Mouse (Mus musculus): ENCODE data around the gene 9430038I01Rik. TPM values are rescaled to one million over a fixed set of nuclear protein-coding genes. Genes with fewer than 3 reads are reported as not detected.
"Not testable (repeated sequence)": the region's sequence is repeated elsewhere in the genome, so short reads cannot be mapped to it uniquely, and the experiment has no call there.

9430038I01Rik gene
- 16.0 and 18.0 TPM in 2 replicates for polyA plus RNA-seq (2012; rRNA removed)
- 23.6 and 24.9 TPM in 2 replicates for polyA plus RNA-seq (2014; fragmentation: Nextera tagmentation; extraction: Ambion mirVana)

DNA sequence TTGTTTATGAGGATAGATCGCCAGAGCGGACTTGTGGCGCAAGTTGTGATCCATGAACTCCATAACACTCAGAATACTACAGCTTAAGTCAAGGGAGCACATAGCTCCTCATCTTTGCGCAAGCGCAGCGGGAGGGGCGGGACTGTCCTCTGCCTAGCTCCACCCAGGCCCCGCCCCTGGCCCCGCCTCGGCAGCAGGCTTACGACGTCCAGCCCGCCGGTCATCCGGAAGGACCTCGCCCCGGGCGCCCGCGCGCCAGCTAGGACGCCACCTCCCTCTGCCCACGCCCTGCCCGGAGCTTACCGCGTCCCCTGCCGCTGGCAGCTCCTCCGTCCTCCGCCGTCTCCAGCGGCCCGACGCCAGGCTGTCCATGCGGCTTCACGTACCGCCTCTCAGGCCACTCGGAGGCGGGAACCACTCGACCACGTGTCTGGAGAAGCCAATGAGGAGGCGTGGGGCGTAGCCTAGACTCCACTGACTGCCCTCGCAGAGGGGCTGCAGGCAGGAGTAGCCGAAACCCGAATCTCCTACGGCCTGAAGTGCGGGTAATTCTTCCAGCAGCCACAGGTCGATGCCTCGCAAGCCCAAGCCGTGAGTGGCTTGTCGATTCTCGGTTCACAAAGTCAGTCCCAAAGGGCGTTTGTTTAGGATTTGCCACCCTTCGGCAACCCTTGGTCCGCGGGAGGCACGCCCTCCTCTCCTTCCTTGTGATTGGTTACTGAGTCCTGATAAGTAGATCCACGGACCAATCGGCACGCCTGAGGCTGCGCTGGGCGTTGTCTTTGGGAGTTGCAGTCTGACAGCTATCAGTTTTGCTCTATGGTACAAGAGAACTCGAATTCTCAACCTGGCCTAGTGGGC is at the start of gene 9430038I01Rik:
9430038I01Rik (minus strand) TSS at position 426 of the 861 bp plus-strand sequence.
- Histone ChIP-seq H3K9ac (ENCODE audit: low read depth, low read length, severe bottlenecking) (peak within 1 kb of the TSS; percentile 64), H3K27ac (replicated peaks; ENCODE audit: low read depth, low read length) (peak within 1 kb of the TSS; percentile 77), H3K27me3 (ENCODE audit: control insufficient read depth, insufficient read depth, low read length) (no peaks in the 10 kb centered on the region), H3K9me3 (ENCODE audit: control insufficient read depth, low read length) (no peaks in the 10 kb centered on the region), H3K4me1 (ENCODE audit: control insufficient read depth, insufficient read depth, low read length) (peaks cover 4% of the 10 kb centered on the region; the same call in 1 of the 2 replicates), H3K36me3 (ENCODE audit: control insufficient read depth, insufficient read depth, low read length) (no peaks in the 10 kb centered on the region), H3K4me2 (replicated peaks; ENCODE audit: low read depth, low read length, severe bottlenecking) (peak within 1 kb of the TSS; percentile 54), H3K4me3 (replicated peaks; ENCODE audit: low read length) (peak within 1 kb of the TSS; percentile 70)
- ATAC-seq (ENCODE audit: low FRiP score, low read depth) = peak; percentile 100
- TF ChIP-seq POLR2A (IDR thresholded peaks at IDR 0.05; ENCODE audit: borderline replicate concordance, extremely low read depth, insufficient read depth, insufficient read length) = no peak
- under 1% methylated on average over 63 of the region's 63 CpGs for WGBS
- DNase-seq (ENCODE audit: low spot score) = peak; percentile 97

GRCm38 (mm10) chr7:137445321-137445720 is 34.8 kb upstream of the 9430038I01Rik start:
- no peaks in the 10 kb centered on the region for H3K9me3 ChIP-seq (ENCODE audit: control insufficient read depth, low read length)
- peaks cover 4% of the 10 kb centered on the region; the same call in 1 of the 2 replicates for H3K4me1 ChIP-seq (ENCODE audit: control insufficient read depth, insufficient read depth, low read length)
- TF ChIP-seq POLR2A (IDR thresholded peaks at IDR 0.05; ENCODE audit: borderline replicate concordance, extremely low read depth, insufficient read depth, insufficient read length) = no peak
- no peak overlapping the region for H3K27ac ChIP-seq (replicated peaks; ENCODE audit: low read depth, low read length)
- no peak overlapping the region for H3K4me3 ChIP-seq (replicated peaks; ENCODE audit: low read length)
- WGBS = 91% methylated on average over 12 of the region's 12 CpGs
- DNase-seq (ENCODE audit: low spot score) = no peak
- ATAC-seq (ENCODE audit: low FRiP score, low read depth) = no peak
- no peak overlapping the region for H3K4me2 ChIP-seq (replicated peaks; ENCODE audit: low read depth, low read length, severe bottlenecking)
- H3K27me3 ChIP-seq (ENCODE audit: control insufficient read depth, insufficient read depth, low read length) = no peaks in the 10 kb centered on the region
- H3K36me3 ChIP-seq (ENCODE audit: control insufficient read depth, insufficient read depth, low read length) = peaks cover 30% of the 10 kb centered on the region
- H3K9ac ChIP-seq (ENCODE audit: low read depth, low read length, severe bottlenecking) = no peak overlapping the region

- Histone ChIP-seq H3K27ac (replicated peaks; ENCODE audit: low read depth, low read length) (no peak overlapping the region), H3K4me1 (ENCODE audit: control insufficient read depth, insufficient read depth, low read length) (peaks cover 11% of the 10 kb centered on the region), H3K4me2 (replicated peaks; ENCODE audit: low read depth, low read length, severe bottlenecking) (no peak overlapping the region), H3K4me3 (replicated peaks; ENCODE audit: low read length) (no peak overlapping the region), H3K9ac (ENCODE audit: low read depth, low read length, severe bottlenecking) (no peak overlapping the region), H3K9me3 (ENCODE audit: control insufficient read depth, low read length) (no peaks in the 10 kb centered on the region), H3K27me3 (ENCODE audit: control insufficient read depth, insufficient read depth, low read length) (no peaks in the 10 kb centered on the region), H3K36me3 (ENCODE audit: control insufficient read depth, insufficient read depth, low read length) (peaks cover 20% of the 10 kb centered on the region)
- ATAC-seq (ENCODE audit: low FRiP score, low read depth) = no peak
- WGBS = 86% methylated on average over 4 of the region's 4 CpGs
- no peak for DNase-seq (ENCODE audit: low spot score)
- TF ChIP-seq POLR2A (IDR thresholded peaks at IDR 0.05; ENCODE audit: borderline replicate concordance, extremely low read depth, insufficient read depth, insufficient read length) = no peak
Measured at GRCm38 (mm10) chr7:137442951-137443350, 32.4 kb upstream of the 9430038I01Rik start.

- H3K4me3 ChIP-seq (replicated peaks; ENCODE audit: low read length) = peak overlapping the region; percentile 93; the same call in 1 of the 2 replicates
- H3K27me3 ChIP-seq (ENCODE audit: control insufficient read depth, insufficient read depth, low read length); ATAC-seq (ENCODE audit: low FRiP score, low read depth); DNase-seq (ENCODE audit: low spot score); H3K36me3 ChIP-seq (ENCODE audit: control insufficient read depth, insufficient read depth, low read length); H3K9me3 ChIP-seq (ENCODE audit: control insufficient read depth, low read length); H3K27ac ChIP-seq (replicated peaks; ENCODE audit: low read depth, low read length): not testable (repeated sequence)
- 83% methylated on average over 7 of the region's 7 CpGs for WGBS
- peak overlapping the region; percentile 93 for H3K9ac ChIP-seq (ENCODE audit: low read depth, low read length, severe bottlenecking)
- H3K4me2 ChIP-seq (replicated peaks; ENCODE audit: low read depth, low read length, severe bottlenecking) = peak overlapping the region; percentile 80
- H3K4me1 ChIP-seq (ENCODE audit: control insufficient read depth, insufficient read depth, low read length) = peaks cover 11% of the 10 kb centered on the region
Measured at GRCm38 (mm10) chr7:137438962-137439361, 28.4 kb upstream of the 9430038I01Rik start.

- 5% methylated on average over 7 of the region's 7 CpGs for WGBS
- H3K36me3 ChIP-seq (ENCODE audit: control insufficient read depth, insufficient read depth, low read length) = no peaks in the 10 kb centered on the region; the same call in 1 of the 2 replicates
- no peak; the same call in 1 of the 2 replicates for ATAC-seq (ENCODE audit: low FRiP score, low read depth)
- H3K27me3 ChIP-seq (ENCODE audit: control insufficient read depth, insufficient read depth, low read length) = no peaks in the 10 kb centered on the region
- H3K9ac ChIP-seq (ENCODE audit: low read depth, low read length, severe bottlenecking) = peak overlapping the region; percentile 93
- peak overlapping the region; percentile 80 for H3K4me2 ChIP-seq (replicated peaks; ENCODE audit: low read depth, low read length, severe bottlenecking)
- no peaks in the 10 kb centered on the region for H3K9me3 ChIP-seq (ENCODE audit: control insufficient read depth, low read length)
- H3K27ac ChIP-seq (replicated peaks; ENCODE audit: low read depth, low read length) = peak overlapping the region; percentile 82
- H3K4me1 ChIP-seq (ENCODE audit: control insufficient read depth, insufficient read depth, low read length) = peaks cover 11% of the 10 kb centered on the region
- DNase-seq (ENCODE audit: low spot score) = no peak
- peak overlapping the region; percentile 93 for H3K4me3 ChIP-seq (replicated peaks; ENCODE audit: low read length)
- TF ChIP-seq POLR2A (IDR thresholded peaks at IDR 0.05; ENCODE audit: borderline replicate concordance, extremely low read depth, insufficient read depth, insufficient read length) = no peak
Measured at GRCm38 (mm10) chr7:137438179-137438550, 27.6 kb upstream of the 9430038I01Rik start.

Data from limb, embryonic 14.5 days (tissue).